Mouse (Mus musculus) midbrain, embryonic 11.5 days (tissue): ENCODE results near the gene Teddm1a. TPM values are rescaled to one million over a fixed set of nuclear protein-coding genes. Genes with fewer than 3 reads are reported as not detected.
"Not testable (repeated sequence)": the region's sequence is repeated elsewhere in the genome, so short reads cannot be mapped to it uniquely, and the experiment has no call there.

Experiments
- ATAC-seq: fragments of 200-750 bp; cut with Nextera tagmentation; 2 replicates; pipeline ENCODE4 v1.8.0; 2017; ENCODE audit warnings: moderate TSS enrichment, moderate library complexity; ENCODE audit not compliant: low FRiP score
- DNase-seq: peaks from one replicate; pipeline ENCODE4 v3.0.0; 2015; ENCODE audit warnings: low spot score; ENCODE audit errors: missing footprints
- H3K27ac ChIP-seq: fragments of 300-500 bp; sonication (generic); 2 replicates; pipeline ENCODE4 v1.5.1; 2014; ENCODE audit warnings: low read depth, low read length
- H3K27me3 ChIP-seq: fragments of 300-500 bp; sonication (generic); 2 replicates; pipeline ENCODE4 v1.6.1; 2014; ENCODE audit warnings: mild to moderate bottlenecking, low read length, moderate library complexity, mixed read lengths; ENCODE audit not compliant: control insufficient read depth, insufficient read depth
- H3K36me3 ChIP-seq: fragments of 300-500 bp; sonication (generic); 2 replicates; pipeline ENCODE4 v1.6.1; 2014; ENCODE audit warnings: mild to moderate bottlenecking, low read length, moderate library complexity, mixed read lengths; ENCODE audit not compliant: control insufficient read depth, insufficient read depth
- H3K4me1 ChIP-seq: fragments of 300-500 bp; sonication (generic); 2 replicates; pipeline ENCODE4 v1.6.1; 2014; ENCODE audit warnings: low read length; ENCODE audit not compliant: control insufficient read depth, insufficient read depth
- H3K4me2 ChIP-seq: fragments of 300-500 bp; sonication (generic); 2 replicates; pipeline ENCODE4 v1.6.1; 2014; ENCODE audit warnings: mild to moderate bottlenecking, moderate library complexity
- H3K4me3 ChIP-seq: fragments of 300-500 bp; sonication (generic); 2 replicates; pipeline ENCODE4 v1.5.1; 2014; ENCODE audit warnings: low read depth, low read length
- H3K9ac ChIP-seq: fragments of 300-500 bp; sonication (generic); 2 replicates; pipeline ENCODE4 v1.6.1; 2014; ENCODE audit warnings: low read length
- H3K9me3 ChIP-seq: fragments of 300-500 bp; sonication (generic); 2 replicates; pipeline ENCODE4 v1.6.1; 2016; ENCODE audit warnings: low read length; ENCODE audit not compliant: control insufficient read depth
- WGBS: fragments of 180-500 bp; shearing (Covaris S2); extraction: QIAGEN DNeasy Blood & Tissue Kit; methylation state at CpG from one replicate; pipeline ENCODE4 v1.1.7; 2014; 5-methylcytosine and 5-hydroxymethylcytosine counted together
- polyA plus RNA-seq: library from polyadenylated mRNA; unstranded; fragments of >200 nt; fragmentation: Nextera tagmentation; extraction: Ambion mirVana; gene quantifications from 2 replicates; pipeline ENCODE4 v1.2.1, GENCODE M21; 2014

Teddm1a gene
- not detected in 2 replicates for polyA plus RNA-seq

DNA sequence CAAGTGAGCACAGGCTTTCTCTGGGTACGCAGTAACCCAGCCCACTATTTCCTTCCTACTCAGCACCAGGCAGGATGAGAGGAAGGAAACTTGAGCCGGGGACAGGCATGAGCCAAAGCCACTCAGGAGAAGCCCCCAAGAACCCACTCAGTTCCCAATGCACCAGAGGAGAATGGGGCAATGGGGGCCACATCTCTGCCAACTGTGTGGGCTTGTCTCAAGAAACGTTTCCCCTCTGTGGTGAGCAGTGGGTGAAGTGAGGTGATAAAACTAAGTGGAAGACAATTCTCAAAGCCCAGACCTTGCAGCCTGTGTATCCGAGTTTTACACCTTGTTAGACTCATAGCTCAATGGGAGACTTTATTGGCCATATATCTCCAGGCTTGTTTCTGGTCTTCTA lies at the start of gene Teddm1a:
Teddm1a (plus strand) TSS at position 301 of the 400 bp plus-strand sequence.
- H3K27ac ChIP-seq, result no peak within 1 kb of the TSS
- H3K9ac ChIP-seq, result no peak within 1 kb of the TSS
- H3K4me2 ChIP-seq, result no peak within 1 kb of the TSS
- no peak within 1 kb of the TSS for H3K4me3 ChIP-seq
- no peaks in the 10 kb centered on the region for H3K36me3 ChIP-seq
- ATAC-seq, result no peak
- no peaks in the 10 kb centered on the region for H3K9me3 ChIP-seq
- 74% methylated on average over 4 of the region's 4 CpGs for WGBS
- no peaks in the 10 kb centered on the region for H3K27me3 ChIP-seq
- H3K4me1 ChIP-seq, result 0 out of 2 replicates have a peak, but pooled peaks cover 2% of the 10 kb centered on the region
- DNase-seq, result peak; percentile 47

DNA sequence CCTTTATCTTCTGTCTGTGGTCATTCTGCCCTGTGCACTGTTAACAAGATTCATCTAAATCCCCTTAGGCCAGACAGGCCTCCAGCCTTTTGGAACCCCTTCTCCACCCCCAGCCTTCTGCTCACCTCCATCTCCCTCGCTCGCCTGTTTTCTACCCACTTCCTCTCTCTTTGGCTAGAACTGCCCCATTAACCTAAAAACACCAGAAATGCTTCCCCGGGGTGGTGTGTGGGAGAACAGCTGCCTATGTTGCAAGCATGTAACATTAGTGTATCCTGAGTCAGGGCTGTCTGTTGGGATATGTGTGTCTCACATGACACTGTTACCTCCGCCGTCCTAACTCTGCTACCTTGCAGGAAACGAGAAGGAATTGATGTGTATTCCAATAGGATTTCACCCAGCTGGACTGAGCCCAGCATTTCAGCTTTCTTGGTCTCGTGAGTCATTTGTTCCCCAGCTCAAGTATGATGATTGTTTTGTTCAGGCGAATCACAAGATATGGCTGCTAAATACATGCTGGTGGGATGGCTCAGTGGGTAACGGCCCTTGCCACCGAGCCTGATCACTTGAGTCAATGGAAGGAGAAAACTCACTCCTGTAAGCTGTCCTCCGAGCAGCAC lies 49.3 kb upstream of the Teddm1a start:
- no peak overlapping the region for H3K27ac ChIP-seq
- H3K9me3 ChIP-seq, result no peaks in the 10 kb centered on the region
- H3K4me3 ChIP-seq, result no peak overlapping the region
- H3K4me2 ChIP-seq, result no peak overlapping the region
- 89% methylated on average over 11 of the region's 11 CpGs for WGBS
- no peaks in the 10 kb centered on the region for H3K27me3 ChIP-seq
- H3K4me1 ChIP-seq, result no peaks in the 10 kb centered on the region
- H3K9ac ChIP-seq, result no peak overlapping the region
- no peaks in the 10 kb centered on the region for H3K36me3 ChIP-seq
- ATAC-seq, result no peak
- DNase-seq, result no peak

DNA sequence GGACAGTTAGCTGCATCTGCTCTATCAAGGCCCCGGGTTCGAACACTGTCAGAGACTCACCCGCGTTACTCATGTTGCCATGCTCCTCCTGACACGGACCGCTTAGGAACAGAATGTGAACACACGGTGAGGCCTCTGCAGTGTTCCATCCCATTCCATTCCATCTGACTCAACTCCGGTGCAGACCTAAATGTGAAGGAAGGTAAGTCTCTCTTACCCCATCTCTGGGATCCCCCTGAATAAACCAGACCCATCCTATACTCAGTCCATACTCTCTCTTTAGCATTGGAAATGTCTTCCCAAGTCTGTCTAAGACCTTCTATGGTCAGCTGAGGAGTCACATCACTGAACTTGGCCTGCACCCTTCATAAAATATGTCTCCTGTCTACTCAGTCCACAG lies 47.5 kb upstream of the Teddm1a start, which contains the start of gene Rgsl1:
Rgsl1 (minus strand) TSS at position 101 of the 400 bp plus-strand sequence.
- H3K4me2 ChIP-seq, result no peak within 1 kb of the TSS
- WGBS, result 95% methylated on average over 8 of the region's 8 CpGs
- no peak for ATAC-seq
- no peak within 1 kb of the TSS for H3K4me3 ChIP-seq
- no peak within 1 kb of the TSS for H3K27ac ChIP-seq
- H3K9me3 ChIP-seq, result no peaks in the 10 kb centered on the region
- no peak within 1 kb of the TSS for H3K9ac ChIP-seq
- no peaks in the 10 kb centered on the region for H3K27me3 ChIP-seq
- no peaks in the 10 kb centered on the region for H3K36me3 ChIP-seq
- no peaks in the 10 kb centered on the region for H3K4me1 ChIP-seq
- DNase-seq, result no peak

DNA sequence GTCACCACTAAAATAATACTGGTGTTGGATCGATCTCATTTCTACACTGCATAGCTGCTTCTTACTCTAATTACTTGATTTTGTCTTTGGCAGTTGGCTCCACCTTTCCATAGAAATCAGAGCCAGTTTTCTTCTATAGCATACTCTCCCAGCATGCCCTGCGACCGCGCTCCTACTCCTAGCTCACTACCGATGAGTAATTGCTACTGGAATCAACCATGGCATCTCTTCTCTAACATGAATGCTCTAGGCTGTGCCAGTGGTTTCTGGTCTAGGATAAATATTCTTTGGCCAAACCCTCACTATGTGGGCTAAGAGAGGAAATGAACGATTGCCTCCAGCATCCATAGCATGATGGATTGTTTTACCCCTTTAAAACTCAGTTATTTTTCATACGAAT lies 45.1 kb upstream of the Teddm1a start:
- Histone ChIP-seq H3K36me3 (no peaks in the 10 kb centered on the region), H3K4me3 (no peak overlapping the region), H3K4me1 (no peaks in the 10 kb centered on the region), H3K9ac (no peak overlapping the region), H3K27ac (no peak overlapping the region), H3K4me2 (no peak overlapping the region), H3K9me3 (no peaks in the 10 kb centered on the region), H3K27me3 (no peaks in the 10 kb centered on the region)
- ATAC-seq (no peak), DNase-seq (no peak)
- 94% methylated on average over 7 of the region's 7 CpGs for WGBS

DNA sequence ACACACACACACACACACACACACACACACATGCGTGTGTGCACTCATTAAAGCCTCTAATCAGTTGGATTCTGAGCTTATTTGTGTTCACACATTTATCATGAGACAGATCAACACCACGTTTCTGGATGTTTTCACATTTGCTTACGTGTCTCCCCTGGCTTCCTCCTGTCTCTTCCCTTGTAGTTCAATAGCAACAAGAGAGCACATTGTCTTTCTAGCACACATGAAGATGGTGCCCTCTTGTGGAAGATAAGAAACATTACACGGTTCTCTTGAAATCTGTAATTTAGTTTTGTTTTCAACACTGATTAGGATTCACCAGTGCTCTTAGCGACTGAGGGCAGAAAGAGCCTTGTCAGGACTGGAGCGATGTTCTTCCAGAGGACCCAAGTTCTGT lies 44.7 kb upstream of the Teddm1a start:
- DNase-seq (peak; percentile 86), ATAC-seq (no peak)
- Histone ChIP-seq H3K9me3 (no peaks in the 10 kb centered on the region), H3K27me3 (no peaks in the 10 kb centered on the region), H3K4me1 (no peaks in the 10 kb centered on the region), H3K4me3 (no peak overlapping the region), H3K36me3 (no peaks in the 10 kb centered on the region), H3K9ac (no peak overlapping the region), H3K27ac (no peak overlapping the region), H3K4me2 (no peak overlapping the region)
- WGBS, result 37% methylated on average over 6 of the region's 6 CpGs

DNA sequence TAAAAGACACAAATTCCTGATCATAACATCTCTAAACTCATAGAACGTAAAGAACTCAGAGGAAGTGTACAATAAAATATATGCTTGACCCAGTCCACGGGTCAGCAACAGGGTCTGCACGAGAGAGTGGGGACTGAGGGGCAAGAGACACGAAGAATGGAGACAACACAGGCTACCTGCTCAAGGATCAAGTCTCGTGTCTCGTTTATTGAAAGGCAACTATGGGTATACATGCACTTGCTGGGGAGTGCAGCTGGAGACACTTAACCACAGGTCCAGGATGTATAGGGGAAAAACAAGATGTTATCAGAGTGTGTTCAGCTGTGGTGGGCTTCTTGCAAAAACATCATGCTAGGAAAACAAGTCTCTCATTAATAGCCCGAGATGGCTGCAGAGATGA lies 38.8 kb upstream of the Teddm1a start:
- not testable (repeated sequence) for H3K27ac ChIP-seq, H3K9ac ChIP-seq, H3K4me1 ChIP-seq, H3K9me3 ChIP-seq, DNase-seq, ATAC-seq, H3K4me2 ChIP-seq, H3K4me3 ChIP-seq, H3K27me3 ChIP-seq, H3K36me3 ChIP-seq
- WGBS, result 75% methylated on average over 7 of the region's 7 CpGs

DNA sequence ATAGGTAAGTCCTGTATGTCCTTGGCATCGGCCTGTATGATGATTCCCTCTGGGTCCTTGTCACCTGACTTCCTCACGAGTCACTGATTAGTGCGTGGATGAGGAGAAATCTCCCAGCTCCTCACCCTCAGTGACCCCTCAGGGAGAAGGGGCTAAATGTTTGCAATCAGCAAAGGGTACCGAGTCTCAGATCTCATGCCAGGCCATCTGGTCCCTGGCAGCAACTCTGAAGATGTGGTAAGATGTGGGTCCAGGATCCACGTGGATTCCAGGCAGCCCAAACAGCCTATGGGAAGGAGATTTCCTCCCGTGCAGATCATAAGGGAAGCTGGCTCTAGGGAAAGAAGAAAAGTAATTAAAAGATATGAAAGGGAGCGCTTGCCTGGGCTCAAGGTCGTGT lies 35.6 kb upstream of the Teddm1a start:
- 86% methylated on average over 8 of the region's 8 CpGs for WGBS
- H3K4me3 ChIP-seq, result no peak overlapping the region

DNA sequence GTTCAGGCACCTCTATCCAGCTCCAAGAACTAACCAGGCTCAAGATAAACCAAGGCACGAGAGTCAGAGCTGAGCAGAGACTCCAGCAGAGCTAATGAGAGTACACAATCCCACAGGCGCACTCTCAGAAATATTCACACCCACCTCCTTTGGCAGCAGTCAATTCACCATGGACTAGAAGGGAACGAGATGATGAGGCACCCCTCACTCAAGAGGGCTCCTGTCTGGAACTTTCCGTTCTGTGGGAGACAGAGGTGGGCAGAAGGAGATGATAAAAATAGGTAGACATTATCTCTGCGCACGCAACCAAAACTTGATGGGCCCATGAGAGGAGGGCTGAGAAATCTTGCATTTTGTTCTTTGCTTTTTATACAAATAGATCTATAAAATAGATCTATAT lies 17.5 kb upstream of the Teddm1a start, which contains the start of gene Teddm1b:
Teddm1b (plus strand) TSS at position 301 of the 400 bp plus-strand sequence.
- Histone ChIP-seq H3K27me3 (no peaks in the 10 kb centered on the region), H3K9me3 (no peaks in the 10 kb centered on the region), H3K36me3 (no peaks in the 10 kb centered on the region), H3K4me2 (no peak within 1 kb of the TSS), H3K4me3 (no peak within 1 kb of the TSS), H3K4me1 (no peaks in the 10 kb centered on the region), H3K9ac (no peak within 1 kb of the TSS), H3K27ac (no peak within 1 kb of the TSS)
- ATAC-seq, result no peak
- 89% methylated on average over 6 of the region's 6 CpGs for WGBS
- no peak for DNase-seq

More for the DNA sequence above, 35.6 kb upstream of the Teddm1a start:
- H3K27me3 ChIP-seq, result no peaks in the 10 kb centered on the region
- no peak for ATAC-seq
- H3K36me3 ChIP-seq, result no peaks in the 10 kb centered on the region
- no peak for DNase-seq
- H3K4me2 ChIP-seq, result no peak overlapping the region
- H3K9me3 ChIP-seq, result no peaks in the 10 kb centered on the region
- H3K4me1 ChIP-seq, result no peaks in the 10 kb centered on the region
- no peak overlapping the region for H3K27ac ChIP-seq
- no peak overlapping the region for H3K9ac ChIP-seq

DNA sequence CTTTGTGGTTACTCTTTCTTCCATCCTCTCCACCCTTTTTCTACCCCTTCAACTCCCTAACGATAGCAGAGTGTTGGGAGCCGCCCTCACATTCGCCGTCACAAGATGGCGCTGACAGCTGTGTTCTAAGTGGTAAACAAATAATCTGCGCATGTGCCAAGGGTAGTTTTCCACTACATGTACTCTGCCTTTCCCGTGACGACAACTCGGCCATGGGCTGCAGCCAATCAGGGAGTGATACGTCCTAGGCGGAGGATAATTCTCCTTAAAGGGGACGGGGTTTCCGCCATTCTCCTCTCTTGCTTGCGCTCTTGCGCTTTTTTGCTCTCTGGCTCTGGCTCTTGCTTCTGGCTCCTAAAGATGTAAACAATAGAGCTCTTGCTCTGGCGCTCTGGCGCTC lies 11.2 kb upstream of the Teddm1a start:
- H3K9me3 ChIP-seq, result not testable (repeated sequence)
- WGBS, result 96% methylated on average over 17 of the region's 17 CpGs

More for the DNA sequence above, 11.2 kb upstream of the Teddm1a start:
- not testable (repeated sequence) for H3K9ac ChIP-seq, H3K4me1 ChIP-seq, H3K27ac ChIP-seq, H3K4me3 ChIP-seq, H3K4me2 ChIP-seq, ATAC-seq, H3K36me3 ChIP-seq, H3K27me3 ChIP-seq, DNase-seq
